Mouse (Mus musculus) forebrain, embryonic 16.5 days (tissue): ENCODE measurements at regions not wholly inside any gene's neighbourhood (a gene's known extent, or its start where the extent isn't known, plus 50 kb on each side); places are given as distances from the start of the nearest gene placed in this dataset.

ENCODE experiments used
- ATAC-seq: fragments of 200-750 bp; cut with Nextera tagmentation; 2 replicates; pipeline ENCODE4 v1.8.0; 2017; ENCODE audit warnings: mild to moderate bottlenecking, moderate library complexity
- H3K27ac ChIP-seq: fragments of 300-500 bp; sonication (generic); 2 replicates; pipeline ENCODE4 v1.5.1; 2014; ENCODE audit warnings: low read length, control low read depth
- H3K27me3 ChIP-seq: fragments of 300-500 bp; sonication (generic); replicated peaks from 2 replicates; pipeline ENCODE4 v1.6.1; 2014; ENCODE audit warnings: low read length; ENCODE audit not compliant: control insufficient read depth, insufficient read depth
- H3K36me3 ChIP-seq: fragments of 300-500 bp; sonication (generic); 2 replicates; pipeline ENCODE4 v1.6.1; 2014; ENCODE audit not compliant: control insufficient read depth, insufficient read depth
- H3K4me1 ChIP-seq: fragments of 300-500 bp; sonication (generic); replicated peaks from 2 replicates; pipeline ENCODE4 v1.6.1; 2014; ENCODE audit warnings: low read length; ENCODE audit not compliant: control insufficient read depth, insufficient read depth
- H3K4me2 ChIP-seq: fragments of 300-500 bp; sonication (generic); 2 replicates; pipeline ENCODE4 v1.6.1; 2014; ENCODE audit warnings: mild to moderate bottlenecking, low read length, control low read depth
- H3K4me3 ChIP-seq: fragments of 300-500 bp; sonication (generic); replicated peaks from 2 replicates; pipeline ENCODE4 v1.5.1; 2014; ENCODE audit warnings: mild to moderate bottlenecking, low read length, control low read depth
- H3K9ac ChIP-seq: fragments of 300-500 bp; sonication (generic); replicated peaks from 2 replicates; pipeline ENCODE4 v1.6.1; 2014; ENCODE audit warnings: low read depth, low read length, control low read depth
- H3K9me3 ChIP-seq: fragments of 300-500 bp; sonication (generic); 2 replicates; pipeline ENCODE4 v1.6.1; 2016; ENCODE audit warnings: low read length; ENCODE audit not compliant: control insufficient read depth
- WGBS: fragments of 180-500 bp; shearing (Covaris S2); extraction: QIAGEN DNeasy Blood & Tissue Kit; methylation state at CpG from one replicate; pipeline ENCODE4 v1.1.7; 2014; 5-methylcytosine and 5-hydroxymethylcytosine counted together

DNA sequence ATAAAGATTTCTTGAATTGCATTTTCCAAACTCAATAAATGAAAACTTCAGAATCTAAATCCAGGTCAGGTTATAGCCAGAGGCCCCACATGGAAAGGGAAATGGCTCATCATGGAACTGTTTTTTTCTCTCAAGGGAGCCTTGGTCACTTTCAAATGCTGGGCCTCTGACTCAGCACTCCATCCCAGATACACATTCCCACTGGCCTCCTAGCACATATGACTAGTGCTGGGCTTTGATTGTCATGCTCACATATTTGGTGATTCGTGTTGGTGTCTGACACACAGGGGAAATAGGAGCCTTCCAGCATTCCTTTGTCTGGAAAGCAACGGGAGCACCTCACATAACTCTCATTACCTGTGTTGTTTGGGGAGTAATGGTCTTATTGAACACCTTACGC, 183.5 kb upstream of the Il12b start:
- no peaks in the 10 kb centered on the region for H3K36me3 ChIP-seq
- H3K4me3 ChIP-seq = no peak overlapping the region
- H3K4me1 ChIP-seq = no peaks in the 10 kb centered on the region
- 91% methylated on average over 3 of the region's 3 CpGs for WGBS
- no peaks in the 10 kb centered on the region for H3K27me3 ChIP-seq
- H3K4me2 ChIP-seq = no peak overlapping the region
- ATAC-seq = no peak
- H3K9ac ChIP-seq = no peak overlapping the region
- H3K27ac ChIP-seq = no peak overlapping the region
- no peaks in the 10 kb centered on the region for H3K9me3 ChIP-seq

DNA sequence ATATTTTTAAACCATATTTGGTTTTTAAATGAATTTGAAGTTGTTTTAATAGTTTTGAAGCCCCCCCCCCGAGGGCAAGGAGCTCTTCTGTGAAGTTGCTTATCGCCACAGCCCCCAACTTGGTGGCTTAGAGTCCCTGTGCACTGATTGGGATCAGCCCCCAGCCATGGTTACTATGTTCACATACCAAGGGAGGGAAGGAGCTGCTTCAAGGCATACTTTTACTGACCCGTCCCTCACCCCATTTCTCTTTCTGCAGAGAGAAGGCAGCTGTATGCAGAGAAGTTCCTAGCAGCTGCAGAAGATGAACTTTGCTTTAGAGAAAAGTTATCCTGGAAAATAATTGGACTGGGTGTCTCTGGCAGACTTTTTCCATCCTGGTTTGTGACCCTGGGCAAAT, 179.9 kb upstream of the Il12b start:
- no peak overlapping the region for H3K9ac ChIP-seq
- no peak overlapping the region for H3K27ac ChIP-seq
- H3K4me2 ChIP-seq = no peak overlapping the region
- H3K4me1 ChIP-seq = no peaks in the 10 kb centered on the region
- WGBS = 68% methylated on average over 3 of the region's 3 CpGs
- no peak overlapping the region for H3K4me3 ChIP-seq
- H3K27me3 ChIP-seq = no peaks in the 10 kb centered on the region
- ATAC-seq = no peak
- no peaks in the 10 kb centered on the region for H3K9me3 ChIP-seq
- H3K36me3 ChIP-seq = no peaks in the 10 kb centered on the region

DNA sequence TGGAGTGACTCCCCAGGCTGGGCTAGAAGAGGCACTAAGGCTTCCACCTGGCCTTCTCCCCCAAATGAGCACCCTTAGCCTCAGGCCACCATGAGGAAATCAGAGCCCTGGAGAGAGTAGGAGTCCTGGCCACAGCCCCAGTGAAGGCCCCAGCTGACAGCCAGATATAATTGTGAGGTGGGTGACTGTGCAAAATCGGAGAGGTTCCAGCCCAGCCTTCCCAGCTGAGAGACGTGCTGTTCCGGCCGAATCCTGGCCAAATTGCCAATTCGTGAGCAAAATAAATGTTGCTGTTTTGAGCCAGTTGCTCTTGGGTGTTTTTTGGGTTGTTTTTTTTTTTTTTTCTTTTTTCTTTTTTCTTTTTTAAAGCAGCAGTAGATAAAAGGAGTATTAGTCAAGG, 169.9 kb upstream of the Il12b start:
- no peaks in the 10 kb centered on the region for H3K4me1 ChIP-seq
- H3K4me2 ChIP-seq = no peak overlapping the region
- no peak overlapping the region for H3K27ac ChIP-seq
- ATAC-seq = no peak
- no peaks in the 10 kb centered on the region for H3K9me3 ChIP-seq
- H3K4me3 ChIP-seq = no peak overlapping the region
- H3K27me3 ChIP-seq = no peaks in the 10 kb centered on the region
- H3K9ac ChIP-seq = no peak overlapping the region
- H3K36me3 ChIP-seq = no peaks in the 10 kb centered on the region
- WGBS = 93% methylated on average over 5 of the region's 5 CpGs

GRCm38 (mm10) chr11:44235456-44235855, 164.4 kb upstream of the Il12b start:
- Histone ChIP-seq H3K9me3 (no peaks in the 10 kb centered on the region), H3K4me3 (no peak overlapping the region), H3K27ac (no peak overlapping the region), H3K4me1 (no peaks in the 10 kb centered on the region), H3K36me3 (no peaks in the 10 kb centered on the region), H3K4me2 (no peak overlapping the region), H3K9ac (no peak overlapping the region), H3K27me3 (no peaks in the 10 kb centered on the region)
- no peak for ATAC-seq

GRCm38 (mm10) chr11:44238051-44238450, 161.8 kb upstream of the Il12b start:
- Histone ChIP-seq H3K27ac (no peak overlapping the region), H3K4me3 (no peak overlapping the region), H3K9ac (no peak overlapping the region), H3K9me3 (no peaks in the 10 kb centered on the region), H3K27me3 (no peaks in the 10 kb centered on the region), H3K4me1 (no peaks in the 10 kb centered on the region), H3K36me3 (no peaks in the 10 kb centered on the region), H3K4me2 (no peak overlapping the region)
- 95% methylated on average over 4 of the region's 4 CpGs for WGBS
- no peak for ATAC-seq

DNA sequence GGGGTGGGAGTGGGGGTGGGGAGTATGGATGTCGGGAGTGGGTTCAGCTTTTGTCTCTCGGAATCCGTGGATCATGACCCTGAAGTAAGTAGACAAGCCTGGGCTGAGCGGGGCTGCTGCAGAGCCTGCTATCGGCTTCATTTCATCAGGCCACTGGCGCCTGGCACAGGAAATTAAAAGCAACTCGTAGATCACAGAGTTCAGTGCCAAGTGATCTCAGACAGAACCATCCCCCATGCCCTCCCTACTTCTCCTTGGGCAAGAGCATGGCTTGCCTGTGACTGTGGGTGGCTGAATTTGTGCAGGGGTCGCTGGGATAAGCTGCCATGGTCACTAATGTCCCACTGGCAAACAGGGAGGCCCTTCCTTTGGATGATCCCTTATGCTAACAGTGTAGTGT, 161.3 kb upstream of the Il12b start:
- Histone ChIP-seq H3K4me3 (no peak overlapping the region), H3K4me2 (no peak overlapping the region), H3K9me3 (no peaks in the 10 kb centered on the region), H3K36me3 (no peaks in the 10 kb centered on the region), H3K4me1 (no peaks in the 10 kb centered on the region), H3K9ac (no peak overlapping the region), H3K27me3 (no peaks in the 10 kb centered on the region), H3K27ac (no peak overlapping the region)
- 75% methylated on average over 8 of the region's 8 CpGs for WGBS
- ATAC-seq = no peak

DNA sequence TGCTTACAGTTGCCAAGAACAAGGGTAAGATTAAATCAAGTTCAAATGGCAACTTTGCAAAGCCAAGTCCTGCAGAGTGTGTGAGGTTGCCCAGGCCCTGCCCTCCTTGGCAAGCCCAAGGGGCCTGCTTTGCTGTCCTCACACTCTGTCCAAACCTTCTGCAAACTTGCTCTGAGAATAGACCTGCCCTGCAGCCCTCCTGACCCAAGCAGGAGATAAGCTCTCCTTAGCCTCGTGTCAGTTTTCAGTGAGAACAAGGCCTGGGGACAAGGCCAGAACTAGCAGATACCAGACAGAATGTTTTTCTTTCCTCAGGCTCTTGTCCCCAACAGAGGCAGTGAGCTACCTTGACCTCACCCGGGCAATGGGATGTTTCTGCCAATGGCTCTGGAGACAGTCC, 156.7 kb upstream of the Il12b start:
- Histone ChIP-seq H3K27ac (no peak overlapping the region), H3K4me2 (no peak overlapping the region), H3K36me3 (no peaks in the 10 kb centered on the region), H3K9ac (no peak overlapping the region), H3K27me3 (no peaks in the 10 kb centered on the region), H3K4me3 (no peak overlapping the region), H3K9me3 (no peaks in the 10 kb centered on the region), H3K4me1 (no peaks in the 10 kb centered on the region)
- WGBS = 70% methylated on average over 2 of the region's 2 CpGs
- no peak for ATAC-seq

- Histone ChIP-seq H3K9me3 (no peaks in the 10 kb centered on the region), H3K27ac (no peak overlapping the region), H3K27me3 (no peaks in the 10 kb centered on the region), H3K9ac (no peak overlapping the region), H3K4me3 (no peak overlapping the region), H3K4me1 (no peaks in the 10 kb centered on the region), H3K4me2 (no peak overlapping the region), H3K36me3 (no peaks in the 10 kb centered on the region)
- no peak for ATAC-seq
- WGBS = 91% methylated on average over 5 of the region's 5 CpGs
Measured at GRCm38 (mm10) chr11:44251821-44252220, 148.0 kb upstream of the Il12b start.

GRCm38 (mm10) chr11:44260376-44261111, 139.3 kb upstream of the Il12b start:
- Histone ChIP-seq H3K4me2 (no peak overlapping the region), H3K27me3 (no peaks in the 10 kb centered on the region), H3K4me1 (no peaks in the 10 kb centered on the region), H3K9ac (no peak overlapping the region), H3K27ac (no peak overlapping the region), H3K9me3 (no peaks in the 10 kb centered on the region), H3K36me3 (no peaks in the 10 kb centered on the region), H3K4me3 (no peak overlapping the region)
- ATAC-seq = no peak
- 89% methylated on average over 10 of the region's 10 CpGs for WGBS

DNA sequence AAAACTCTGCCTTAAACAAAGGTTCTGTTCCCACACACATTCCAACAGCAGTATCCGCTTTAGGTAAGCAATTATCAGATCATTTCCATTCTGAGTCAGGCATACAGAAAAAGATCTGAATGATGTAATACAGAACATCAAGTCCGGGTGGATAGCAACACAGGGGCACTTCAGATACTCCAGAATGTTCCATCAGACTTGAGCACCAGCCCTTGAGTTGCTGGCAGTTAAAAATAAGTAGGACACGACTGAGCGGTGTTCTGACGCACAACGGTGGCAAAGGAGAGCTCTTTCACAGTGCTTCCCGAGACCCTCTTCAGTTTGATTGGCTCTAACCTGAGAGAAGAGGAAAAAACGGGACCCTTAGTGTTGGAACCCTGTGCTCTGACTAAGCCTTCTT, 138.2 kb upstream of the Il12b start:
- H3K9ac ChIP-seq = no peak overlapping the region
- ATAC-seq = no peak
- no peak overlapping the region for H3K4me2 ChIP-seq
- H3K4me3 ChIP-seq = no peak overlapping the region
- H3K27me3 ChIP-seq = no peaks in the 10 kb centered on the region
- H3K9me3 ChIP-seq = no peaks in the 10 kb centered on the region
- H3K36me3 ChIP-seq = no peaks in the 10 kb centered on the region
- no peaks in the 10 kb centered on the region for H3K4me1 ChIP-seq
- no peak overlapping the region for H3K27ac ChIP-seq
- WGBS = 78% methylated on average over 8 of the region's 8 CpGs
